Mouse (Mus musculus) megakaryocyte progenitor cell, adult 5-6 weeks (primary cell): ENCODE results near the gene Gm10330. TPM values are rescaled to one million over a fixed set of nuclear protein-coding genes. Genes with fewer than 3 reads are reported as not detected.
"Not testable (repeated sequence)": the region's sequence is repeated elsewhere in the genome, so short reads cannot be mapped to it uniquely, and the experiment has no call there.

Experiments used
- ATAC-seq: replicated peaks from 2 replicates; pipeline ENCODE4 v1.8.0; 2016; ENCODE audit warnings: mild to moderate bottlenecking, moderate TSS enrichment, inconsistent platforms; ENCODE audit not compliant: poor library complexity
- total RNA-seq, 2 experiments: library from RNA; stranded (forward) in 1 of 2; stranded (reverse) in 1 of 2; fragments of 157-497, 149-512 nt in 1 of 2; fragments of 200-1000 nt in 1 of 2; gene quantifications; 2 replicates each; pipeline versions ENCODE4 v1.2.3 to v1.2.4; 2015 to 2017

Gm10330 gene
- total RNA-seq (2015): not detected in 2 replicates
- total RNA-seq (2017): not detected in 2 replicates

DNA sequence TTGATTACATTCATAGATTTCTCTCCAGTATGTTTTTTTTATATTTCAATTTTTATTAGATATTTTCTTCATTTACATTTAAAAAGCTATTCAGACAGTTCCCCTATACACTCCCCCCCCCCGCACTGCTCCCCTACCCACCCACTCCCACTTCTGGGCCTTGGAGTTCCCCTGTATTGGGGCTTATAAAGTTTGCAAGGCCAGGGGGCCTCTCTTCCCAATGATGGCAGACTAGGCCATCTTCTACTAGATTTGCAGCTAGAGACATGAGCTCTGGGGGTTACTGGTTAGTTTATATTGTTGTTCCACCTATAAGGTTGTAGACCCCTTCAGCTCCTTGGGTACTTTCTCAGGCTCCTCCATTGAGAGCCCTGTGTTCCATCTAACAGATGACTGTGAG, at the start of gene Gm10330:
Gene Gm10330 (minus strand): TSS at position 101 of the 400 bp plus-strand sequence.
- not testable (repeated sequence) for ATAC-seq

DNA sequence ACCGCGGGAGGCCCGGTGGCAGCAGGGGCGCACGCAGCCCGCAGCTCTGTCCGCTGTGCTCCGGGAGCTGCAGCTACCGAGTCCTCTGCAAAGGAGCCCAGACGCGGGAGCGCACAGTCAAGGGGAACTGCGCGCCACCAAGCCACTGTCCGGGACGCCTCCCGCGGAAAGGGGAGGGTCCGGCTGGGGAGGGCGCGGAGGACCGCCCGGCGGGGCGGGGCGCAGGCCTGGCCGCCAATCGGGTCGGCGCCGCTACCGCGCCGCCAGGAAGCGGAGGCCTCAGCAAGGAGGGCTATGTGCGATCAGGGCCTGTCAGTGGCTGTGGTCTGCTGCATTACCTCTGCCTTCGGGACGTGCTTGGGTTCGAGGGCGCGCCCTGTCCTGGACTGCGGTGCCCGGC, 20.7 kb upstream of the Gm10330 start:
- not testable (repeated sequence) for ATAC-seq

DNA sequence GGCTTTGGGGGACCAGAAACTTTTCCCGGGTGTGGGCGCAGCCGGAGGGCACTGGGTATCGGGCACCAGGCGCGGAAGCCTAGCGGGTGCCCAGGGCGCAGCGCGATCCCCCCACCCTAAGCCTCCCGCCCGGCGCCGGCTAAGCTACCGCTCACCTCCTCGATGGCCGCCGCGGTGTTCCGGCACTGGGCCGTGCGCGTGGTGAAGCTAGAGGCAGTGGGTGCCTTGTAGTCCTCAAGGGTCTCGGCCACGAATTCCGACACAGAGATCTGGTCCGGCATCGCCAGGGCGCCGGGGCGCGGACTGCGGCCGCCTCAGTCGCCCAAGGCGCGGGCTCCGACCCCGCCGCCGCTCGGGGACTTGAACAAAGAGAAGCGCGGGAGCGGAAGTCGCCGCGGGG, 20.3 kb upstream of the Gm10330 start:
- ATAC-seq: not testable (repeated sequence)
